Mouse (Mus musculus): ENCODE measurements around the gene Phf8. TPM values are rescaled to one million over a fixed set of nuclear protein-coding genes. Genes with fewer than 3 reads are reported as not detected.

The Phf8 gene
- total and polyA plus RNA-seq, 2 experiments from 2014 or later, result 11.9 to 13.1 TPM

- WGBS, result 74% methylated on average over 2 of the region's 2 CpGs
- no peak for ATAC-seq
- no peak overlapping the region for H3K9ac ChIP-seq (replicated peaks; ENCODE audit: low read length)
Observed at GRCm38 (mm10) chrX:151653744-151654143, 133.3 kb downstream of the Phf8 start.

GRCm38 (mm10) chrX:151674492-151675171, 154.2 kb downstream of the Phf8 start:
- no peak overlapping the region for H3K9ac ChIP-seq (replicated peaks; ENCODE audit: low read length)
- H3K27ac ChIP-seq, result no peak overlapping the region
- ATAC-seq, result no peak
- WGBS, result 79% methylated on average over 5 of the region's 5 CpGs
- no peaks in the 10 kb centered on the region for H3K36me3 ChIP-seq (ENCODE audit: insufficient read depth, low read length)
- H3K4me2 ChIP-seq (ENCODE audit: low read depth, low read length), result no peak overlapping the region
- no peak for DNase-seq (ENCODE audit: low spot score)
- H3K4me3 ChIP-seq (ENCODE audit: low read length), result no peak overlapping the region
- no peaks in the 10 kb centered on the region for H3K9me3 ChIP-seq (ENCODE audit: low read length)
- no peak for TF ChIP-seq CTCF (IDR thresholded peaks at IDR 0.05; ENCODE audit: low read depth)
- no peaks in the 10 kb centered on the region for H3K4me1 ChIP-seq (ENCODE audit: insufficient read depth, low read length)
- no peaks in the 10 kb centered on the region for H3K27me3 ChIP-seq (ENCODE audit: insufficient read depth, low read length)

More at GRCm38 (mm10) chrX:151653744-151654143, 133.3 kb downstream of the Phf8 start:
- no peak for DNase-seq (ENCODE audit: low spot score)
- Histone ChIP-seq H3K4me3 (ENCODE audit: low read length) (no peak overlapping the region), H3K4me1 (ENCODE audit: insufficient read depth, low read length) (no peaks in the 10 kb centered on the region), H3K4me2 (ENCODE audit: low read depth, low read length) (no peak overlapping the region), H3K27me3 (ENCODE audit: insufficient read depth, low read length) (no peaks in the 10 kb centered on the region), H3K27ac (no peak overlapping the region), H3K9me3 (ENCODE audit: low read length) (no peaks in the 10 kb centered on the region), H3K36me3 (ENCODE audit: insufficient read depth, low read length) (no peaks in the 10 kb centered on the region)
- TF ChIP-seq CTCF (IDR thresholded peaks at IDR 0.05; ENCODE audit: low read depth), result no peak

Other genes with a start within 250 kb of the Phf8 start
- gene Fam120c, start 176.5 kb upstream of the Phf8 start, total RNA-seq (2014; rRNA removed), result 18.6 and 18.9 TPM in 2 replicates
- 7.1 and 7.7 TPM in 2 replicates for gene Fam120c, start 176.5 kb upstream of the Phf8 start, polyA plus RNA-seq (2015; fragmentation: Nextera tagmentation; extraction: Ambion mirVana)